Mouse (Mus musculus) lung, postnatal 4 days (tissue): ENCODE data around the gene Polr2b.
A peak's percentile ranks its signal among the peaks of the same experiment; 100 is the strongest.

ENCODE experiments used
- DNase-seq, 2 experiments: peaks; one replicate each; pipeline ENCODE4 v3.0.0; 2021

Polr2b gene

GRCm38 (mm10) chr5:77299486-77299885 is 10.5 kb upstream of the Polr2b start:
- no peak for DNase-seq

DNA sequence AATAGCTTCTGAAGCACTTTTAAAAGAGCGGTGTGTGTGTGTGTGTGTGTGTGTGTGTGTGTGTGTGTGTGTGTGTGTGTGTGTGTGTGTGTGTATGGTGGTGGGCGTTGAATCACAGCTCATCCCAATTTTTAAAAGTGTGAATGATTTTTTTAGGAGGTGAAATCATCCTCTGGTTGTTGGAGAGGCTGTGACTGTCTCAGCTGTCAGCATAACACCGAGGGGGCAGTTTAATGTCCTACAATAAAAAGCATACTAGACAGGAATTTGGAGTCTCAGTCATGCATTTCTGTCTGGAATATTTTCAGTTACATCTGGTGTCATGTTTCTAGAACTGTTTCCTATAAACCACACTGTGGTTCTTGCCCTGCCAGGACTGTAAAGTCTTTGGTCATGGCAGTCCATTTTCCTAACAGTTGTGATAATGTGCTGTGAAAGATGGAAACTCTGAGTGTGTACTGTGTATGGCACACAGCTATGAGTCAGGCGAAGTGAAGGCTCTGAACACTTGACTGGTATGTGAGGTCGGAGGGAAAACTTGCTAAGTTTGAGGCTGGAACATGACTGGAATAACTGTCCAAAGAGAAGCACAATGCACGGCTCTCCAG is 8.5 kb upstream of the Polr2b start:
- no peak for DNase-seq

GRCm38 (mm10) chr5:77307821-77308553 is 2.0 kb upstream of the Polr2b start:
- DNase-seq: no peak

DNA sequence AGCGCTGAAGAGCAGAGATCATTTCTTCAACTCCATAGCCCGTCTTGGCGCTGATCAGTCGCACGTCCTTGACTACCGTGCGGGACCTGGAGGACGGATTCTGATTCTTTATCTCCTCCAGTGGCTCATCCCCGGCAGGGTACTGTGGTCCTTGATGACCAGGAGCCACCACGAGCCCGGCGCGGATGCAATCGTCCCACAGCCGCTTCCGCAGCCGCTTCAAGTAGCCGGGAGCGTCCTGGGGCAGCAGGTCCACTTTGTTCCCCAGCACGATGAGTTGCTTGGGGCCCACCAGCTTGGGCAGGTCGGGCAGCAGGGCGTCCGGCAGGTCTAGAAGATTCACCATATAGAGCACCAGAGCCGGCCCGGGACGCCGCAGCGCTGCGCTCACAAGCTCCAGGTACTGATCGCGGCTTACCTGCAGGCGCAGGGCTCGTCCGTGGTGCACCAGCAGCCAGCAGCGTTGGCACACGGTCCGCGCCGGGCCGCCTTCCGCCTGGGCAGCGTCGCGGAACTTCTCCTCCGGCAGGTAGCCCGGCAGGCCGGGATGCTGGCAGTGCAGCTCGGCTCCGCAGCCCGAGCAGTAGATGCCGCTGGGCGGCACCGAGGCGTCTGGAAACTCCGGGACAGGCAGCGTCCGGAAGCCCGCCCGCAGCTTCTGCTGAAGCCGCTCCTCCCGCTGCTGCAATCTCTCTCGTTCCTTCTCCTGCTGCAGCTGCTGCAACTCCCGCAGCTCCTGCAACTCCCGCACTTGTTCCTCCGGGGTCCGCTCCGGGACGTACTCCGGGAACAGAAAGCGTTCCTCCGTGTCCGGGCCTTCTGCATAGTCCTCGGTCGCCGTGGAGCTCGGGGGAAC is 668 bp upstream of the Polr2b start:
- DNase-seq: no peak

DNA sequence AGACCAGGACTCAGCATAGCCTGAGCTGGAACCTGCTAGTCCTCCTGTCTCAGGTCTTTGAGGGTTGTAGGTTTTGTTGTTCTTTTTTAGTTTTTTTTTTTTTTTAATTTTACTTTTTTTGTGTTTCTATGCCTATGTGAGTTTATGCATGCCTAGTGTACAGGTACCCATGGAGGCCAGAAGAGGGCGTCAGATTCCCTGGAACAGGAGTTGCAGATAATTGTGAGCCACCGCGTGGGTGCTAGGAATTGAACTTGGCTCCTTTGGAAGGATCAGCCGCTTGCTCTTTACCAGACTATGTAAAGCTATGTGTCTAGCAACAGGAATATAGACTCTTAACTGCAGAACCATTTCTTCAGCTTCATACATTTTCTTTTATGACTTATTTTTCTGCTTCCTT is 4.3 kb downstream of the Polr2b start:
- DNase-seq: no peak

- no peak for DNase-seq
These were observed 5.0 kb downstream of the Polr2b start for GRCm38 (mm10) chr5:77314986-77315385.

GRCm38 (mm10) chr5:77324936-77325335 is 15.0 kb downstream of the Polr2b start:
- no peak for DNase-seq

GRCm38 (mm10) chr5:77330154-77330553 is 20.2 kb downstream of the Polr2b start:
- no peak for DNase-seq

DNA sequence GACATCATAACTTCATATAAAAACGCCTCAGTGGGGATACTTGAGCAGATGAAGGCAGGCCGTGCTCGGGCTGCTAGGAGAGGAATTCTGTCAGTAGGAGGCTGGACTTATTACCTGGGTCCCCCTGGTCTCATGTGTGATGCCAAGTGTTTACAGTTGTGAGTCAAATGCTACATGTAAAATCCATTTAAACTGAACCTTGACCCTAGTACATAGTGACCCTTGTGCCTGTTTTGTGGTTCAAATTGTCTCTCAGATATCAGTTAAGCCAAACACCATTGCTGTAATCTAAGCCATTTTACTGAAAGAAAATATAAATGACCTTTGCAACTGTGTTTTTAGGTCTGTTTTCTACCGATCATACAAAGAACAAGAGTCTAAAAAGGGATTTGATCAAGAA is 30.1 kb downstream of the Polr2b start:
- DNase-seq: no peak

GRCm38 (mm10) chr5:77348901-77349300 is 39.0 kb downstream of the Polr2b start:
- DNase-seq: no peak

DNA sequence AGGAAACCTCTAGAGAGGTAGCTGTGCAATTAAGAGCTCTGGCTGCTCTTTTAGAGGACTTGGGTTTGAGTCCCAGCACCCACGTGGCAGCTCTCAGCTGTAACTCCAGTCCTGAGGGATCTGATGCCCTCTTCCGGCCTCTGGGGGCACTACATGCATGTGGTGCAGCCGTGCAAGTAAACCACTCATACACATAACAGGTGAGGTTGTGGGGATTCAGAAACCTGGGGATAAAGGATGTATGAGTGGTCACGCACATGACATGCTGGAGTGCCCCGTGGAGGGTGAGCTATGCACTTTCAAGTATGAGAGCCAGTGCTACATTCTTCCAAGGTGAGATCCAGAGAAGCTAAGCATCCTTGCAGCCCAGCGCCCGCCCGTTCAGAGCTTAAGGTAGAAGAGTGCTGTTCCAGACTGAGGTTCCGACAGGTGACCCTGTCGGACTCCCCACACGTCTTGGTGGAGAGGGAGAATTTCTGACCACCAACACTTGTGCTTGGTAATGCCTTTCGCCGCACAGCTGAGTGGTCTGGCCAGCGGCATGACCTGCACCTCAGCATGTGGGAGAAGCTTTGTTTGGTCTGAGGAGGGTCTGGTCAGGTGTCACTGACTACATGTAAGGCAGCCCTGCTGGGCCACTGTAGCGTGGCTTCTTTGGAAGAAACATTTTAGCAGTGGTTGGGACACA is 40.2 kb downstream of the Polr2b start:
- no peak for DNase-seq

DNA sequence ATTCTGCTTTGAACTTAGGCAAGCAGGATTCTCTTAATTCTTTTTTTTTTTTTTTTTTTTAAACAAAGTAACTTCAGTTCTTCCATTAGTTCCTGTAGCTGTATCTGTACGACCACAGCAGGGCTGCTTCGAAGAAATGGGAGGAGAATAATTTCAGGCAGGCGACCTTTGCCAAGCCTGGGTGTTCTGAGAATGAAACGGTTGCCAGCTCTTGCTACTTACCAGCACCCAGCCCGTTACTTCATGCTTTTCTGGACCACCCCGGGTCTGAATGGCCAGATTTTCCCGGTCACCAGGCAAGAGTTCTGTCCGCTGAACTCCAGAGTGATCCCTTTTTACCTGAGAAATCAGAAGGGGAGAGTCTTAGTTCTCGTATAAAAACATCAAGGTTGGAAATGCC is 41.7 kb downstream of the Polr2b start:
- DNase-seq: no peak

DNA sequence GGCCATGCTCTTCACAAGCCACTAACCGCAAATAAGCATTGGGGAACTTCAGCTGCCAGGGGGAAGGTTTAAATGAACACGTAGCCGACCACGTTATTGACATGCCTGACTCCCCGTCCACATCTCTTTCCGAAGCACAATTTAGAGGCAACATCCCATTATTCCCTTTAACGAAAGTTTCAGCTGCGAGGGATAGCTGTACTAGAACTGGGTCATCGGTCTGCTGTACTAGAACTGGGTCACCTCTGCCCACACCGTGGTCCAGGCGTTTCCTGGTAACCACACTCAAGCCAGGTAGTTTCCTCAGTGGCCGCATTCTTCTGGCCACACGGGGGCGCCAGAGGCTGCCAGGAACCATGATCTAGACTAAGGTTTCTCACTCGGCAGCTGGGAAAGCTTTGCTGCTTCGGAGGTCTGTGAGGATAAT is 44.4 kb downstream of the Polr2b start:
- peak; percentile 84 to 89 for DNase-seq

- DNase-seq: peak; percentile 20 to 36
These were observed 45.6 kb downstream of the Polr2b start for GRCm38 (mm10) chr5:77355307-77356265.

GRCm38 (mm10) chr5:77357405-77358149 is 47.6 kb downstream of the Polr2b start:
- peak; percentile 80 to 82 for DNase-seq

DNA sequence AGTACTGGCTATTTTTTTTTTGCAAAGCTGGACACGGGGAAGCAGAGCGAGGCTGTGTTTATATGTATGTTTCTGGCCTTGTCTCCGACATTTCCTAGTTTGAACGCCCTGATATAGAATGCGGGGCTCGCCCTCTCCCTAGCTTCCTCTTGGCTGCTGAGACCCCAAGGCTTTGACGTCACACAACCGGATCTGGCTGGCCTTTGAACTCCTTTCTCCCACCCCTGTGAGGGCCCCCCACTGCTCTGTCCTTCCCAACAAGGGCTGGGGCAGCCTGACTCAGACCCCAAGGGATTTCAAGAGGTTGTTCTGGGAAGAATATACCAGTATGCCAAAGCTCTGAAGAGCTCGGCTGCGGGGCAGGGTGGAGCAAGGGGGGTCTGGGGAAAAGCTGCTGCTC is 48.4 kb downstream of the Polr2b start:
- DNase-seq: peak; percentile 81 to 87

- no peak for DNase-seq
These were observed 50.0 kb downstream of the Polr2b start for GRCm38 (mm10) chr5:77359971-77360370.

DNA sequence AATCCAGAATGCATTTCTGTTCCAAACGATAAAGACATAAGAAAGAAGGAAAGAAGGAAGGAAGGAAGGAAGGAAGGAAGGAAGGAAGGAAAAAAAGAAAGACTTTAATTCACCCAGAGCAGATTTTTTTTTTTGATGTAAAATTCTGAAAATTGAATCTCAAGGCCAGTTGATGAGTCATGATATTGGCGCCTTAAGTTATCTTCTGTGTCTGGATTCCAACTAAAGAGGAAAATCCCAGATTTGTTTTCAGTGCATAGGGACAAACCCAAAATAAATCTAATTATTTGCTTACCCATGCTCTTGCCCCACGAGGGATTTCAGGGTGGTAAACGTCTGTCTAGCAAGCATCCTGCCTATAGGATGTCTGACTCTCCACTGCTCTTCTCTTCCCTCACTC is 51.1 kb downstream of the Polr2b start:
- DNase-seq: no peak

DNA sequence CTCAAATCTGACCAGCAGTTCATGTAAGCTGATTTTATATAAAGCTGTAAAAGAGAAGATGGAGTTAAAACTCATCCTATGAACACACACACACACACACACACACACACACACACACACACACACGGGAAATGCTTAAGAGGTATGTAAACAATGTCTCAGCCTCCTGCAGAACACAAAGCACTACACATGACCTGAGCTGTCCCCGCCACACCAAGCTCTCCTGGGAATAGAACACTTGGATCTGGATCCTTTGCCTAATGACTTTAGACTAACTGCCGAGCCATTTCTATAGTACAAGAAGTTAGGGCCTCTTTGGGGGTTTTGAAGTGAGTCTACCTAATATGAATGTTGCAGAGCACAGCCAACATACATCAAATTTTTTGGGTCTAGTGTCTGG is 52.2 kb downstream of the Polr2b start:
- no peak for DNase-seq

DNA sequence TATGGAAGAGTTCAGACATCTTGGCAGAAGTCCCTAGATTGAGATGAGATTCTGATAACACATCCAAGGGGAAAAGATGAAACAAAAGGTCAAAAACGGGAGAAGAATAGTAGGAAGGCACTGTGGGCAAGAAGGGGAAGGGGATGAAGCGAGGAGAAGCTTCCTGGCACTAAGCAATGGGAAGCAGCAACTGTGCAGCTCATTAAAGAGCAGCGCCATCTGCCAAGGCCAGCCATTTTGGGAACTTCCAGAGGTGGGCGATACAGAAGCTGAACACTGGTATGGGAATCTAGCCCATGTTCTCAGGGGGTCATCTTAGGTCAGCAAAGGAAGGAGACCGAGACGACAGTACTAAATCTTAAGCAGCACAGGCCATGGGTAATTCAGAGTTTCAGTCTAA is 53.7 kb downstream of the Polr2b start:
- DNase-seq: no peak

GRCm38 (mm10) chr5:77364443-77365038 is 54.6 kb downstream of the Polr2b start:
- DNase-seq: no peak
